Mouse (Mus musculus) cerebral cortex, adult 2 months (tissue): ENCODE measurements around the gene Unc5c.

Source experiments
- WGBS: fragments of 180-500 bp; shearing (Covaris S2); methylation state at CpG from one replicate; pipeline ENCODE4 v1.1.7; 2018; 5-methylcytosine and 5-hydroxymethylcytosine counted together

Unc5c gene

GRCm38 (mm10) chr3:141618675-141619074 is 153.7 kb downstream of the Unc5c start:
- 44% methylated on average over 1 of the region's 1 CpGs for WGBS

GRCm38 (mm10) chr3:141621496-141621895 is 156.5 kb downstream of the Unc5c start:
- WGBS = 64% methylated on average over 1 of the region's 1 CpGs

DNA sequence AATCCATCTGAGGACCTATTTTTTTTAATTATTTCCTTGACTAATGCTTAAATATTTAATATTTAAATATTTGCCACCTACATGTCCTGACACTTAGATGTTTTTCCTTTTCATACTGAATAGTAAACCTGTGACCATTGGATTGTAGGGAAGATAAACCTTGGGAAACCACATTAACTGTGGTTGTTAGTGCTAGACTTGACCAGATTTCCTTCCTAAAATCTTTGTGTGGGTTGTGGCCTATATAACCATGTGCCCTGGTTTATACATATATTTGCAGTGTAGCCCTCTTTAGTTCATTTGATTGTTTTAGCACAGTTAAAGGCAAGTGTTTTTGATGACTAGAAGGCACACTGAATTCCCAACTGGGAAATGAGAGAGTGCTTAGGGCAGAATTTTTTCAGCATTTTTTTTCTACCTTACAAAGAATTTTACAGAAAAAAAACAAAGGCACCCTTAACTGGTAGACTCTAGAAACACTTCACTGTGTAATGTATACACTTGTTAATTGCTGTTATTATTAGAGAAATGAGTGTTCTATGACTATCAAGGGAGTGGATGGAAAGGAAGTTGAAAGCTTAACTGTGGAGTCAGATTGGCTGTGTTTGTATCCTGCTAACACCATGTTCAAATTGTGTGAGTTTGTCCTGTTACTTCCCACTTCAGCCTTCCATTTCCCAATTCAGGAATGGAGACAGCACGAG is 162.1 kb downstream of the Unc5c start:
- WGBS = 48% methylated on average over 1 of the region's 1 CpGs

- 82% methylated on average over 5 of the region's 5 CpGs for WGBS
Observed at GRCm38 (mm10) chr3:141627639-141627977, 162.6 kb downstream of the Unc5c start.

DNA sequence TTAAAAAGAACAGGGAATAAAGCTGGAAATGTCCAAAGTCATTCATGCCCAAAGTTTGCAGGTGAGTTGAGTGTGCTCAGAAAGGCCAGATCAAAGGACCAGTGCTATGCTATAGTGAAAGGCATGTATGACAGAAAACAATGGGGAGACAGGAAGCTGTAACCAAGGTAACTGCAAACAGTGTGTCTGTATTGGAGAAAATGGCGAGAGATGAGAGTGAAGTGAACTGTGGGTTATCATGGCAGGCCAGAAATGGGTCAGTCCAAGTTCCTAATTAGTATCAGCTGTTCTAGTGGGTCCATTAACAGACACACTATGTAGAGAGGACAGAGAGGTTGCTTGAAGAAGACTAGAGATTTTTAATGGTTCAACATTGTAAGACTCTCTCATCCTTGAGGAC is 164.4 kb downstream of the Unc5c start:
- WGBS = 67% methylated on average over 1 of the region's 1 CpGs

DNA sequence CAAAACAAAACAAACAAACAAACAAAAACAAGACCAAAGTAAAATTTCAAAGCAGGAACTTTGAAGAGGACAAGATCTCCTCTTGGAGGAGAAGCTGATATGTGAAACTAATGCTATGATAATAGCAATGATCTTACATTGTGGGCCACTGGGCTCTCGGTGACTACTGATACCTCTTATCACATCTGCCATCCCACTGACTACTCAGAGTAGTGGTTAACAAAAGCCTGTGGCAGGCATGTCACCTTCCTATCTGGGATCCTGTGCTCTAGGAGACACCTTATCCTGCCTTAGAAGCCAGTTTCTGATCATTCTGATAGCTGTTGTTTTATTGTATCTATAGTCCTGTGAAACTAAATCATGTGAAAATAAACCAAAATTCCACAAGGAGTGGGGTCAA is 172.9 kb downstream of the Unc5c start:
- 78% methylated on average over 1 of the region's 1 CpGs for whole genome bisulfite sequencing

- WGBS = 66% methylated on average over 5 of the region's 5 CpGs
Observed at GRCm38 (mm10) chr3:141644264-141644663, 179.2 kb downstream of the Unc5c start.

- 88% methylated on average over 2 of the region's 2 CpGs for WGBS
Observed at GRCm38 (mm10) chr3:141646588-141646987, 181.6 kb downstream of the Unc5c start.

DNA sequence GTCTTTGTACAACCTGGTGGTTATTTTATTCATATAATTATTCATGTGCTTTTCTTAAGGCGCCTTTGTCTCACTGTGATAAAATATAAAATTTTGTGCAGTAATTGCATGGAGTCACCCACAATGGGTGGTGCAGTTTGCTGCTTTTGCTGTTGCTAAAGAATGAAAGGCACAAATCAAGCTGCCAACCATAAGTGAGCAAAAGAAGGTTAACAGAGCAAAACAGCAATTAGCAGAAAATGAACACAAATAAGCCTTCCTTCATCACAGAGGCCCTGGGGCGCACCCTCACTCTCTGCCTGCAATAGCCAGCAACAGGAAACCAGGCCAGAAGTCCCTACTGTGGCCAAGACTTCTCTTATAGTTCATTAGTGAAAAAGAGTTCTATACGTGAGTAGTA is 185.6 kb downstream of the Unc5c start:
- WGBS = 88% methylated on average over 3 of the region's 3 CpGs

DNA sequence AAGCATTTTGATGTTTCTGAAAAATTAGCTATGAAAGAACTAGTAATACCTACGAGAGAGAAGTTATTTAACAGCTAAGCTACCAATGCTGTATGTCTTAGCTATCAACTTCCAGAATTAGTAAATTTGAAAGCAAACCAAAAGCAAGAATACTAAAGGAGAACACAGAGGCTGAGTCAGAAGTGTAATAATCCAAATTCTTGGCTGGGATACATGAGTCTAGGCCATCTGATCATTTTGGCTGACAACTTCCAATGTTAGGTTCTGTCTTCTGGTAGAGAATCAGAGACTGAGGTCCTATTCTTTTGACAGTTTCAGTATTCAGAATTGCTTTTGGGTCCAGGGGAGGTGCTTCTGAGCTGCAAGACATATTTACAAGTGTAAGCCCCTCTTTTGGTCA is 188.9 kb downstream of the Unc5c start:
- 60% methylated on average over 1 of the region's 1 CpGs for WGBS

- 67% methylated on average over 3 of the region's 3 CpGs for WGBS
Observed at GRCm38 (mm10) chr3:141659041-141659789, 194.2 kb downstream of the Unc5c start.

DNA sequence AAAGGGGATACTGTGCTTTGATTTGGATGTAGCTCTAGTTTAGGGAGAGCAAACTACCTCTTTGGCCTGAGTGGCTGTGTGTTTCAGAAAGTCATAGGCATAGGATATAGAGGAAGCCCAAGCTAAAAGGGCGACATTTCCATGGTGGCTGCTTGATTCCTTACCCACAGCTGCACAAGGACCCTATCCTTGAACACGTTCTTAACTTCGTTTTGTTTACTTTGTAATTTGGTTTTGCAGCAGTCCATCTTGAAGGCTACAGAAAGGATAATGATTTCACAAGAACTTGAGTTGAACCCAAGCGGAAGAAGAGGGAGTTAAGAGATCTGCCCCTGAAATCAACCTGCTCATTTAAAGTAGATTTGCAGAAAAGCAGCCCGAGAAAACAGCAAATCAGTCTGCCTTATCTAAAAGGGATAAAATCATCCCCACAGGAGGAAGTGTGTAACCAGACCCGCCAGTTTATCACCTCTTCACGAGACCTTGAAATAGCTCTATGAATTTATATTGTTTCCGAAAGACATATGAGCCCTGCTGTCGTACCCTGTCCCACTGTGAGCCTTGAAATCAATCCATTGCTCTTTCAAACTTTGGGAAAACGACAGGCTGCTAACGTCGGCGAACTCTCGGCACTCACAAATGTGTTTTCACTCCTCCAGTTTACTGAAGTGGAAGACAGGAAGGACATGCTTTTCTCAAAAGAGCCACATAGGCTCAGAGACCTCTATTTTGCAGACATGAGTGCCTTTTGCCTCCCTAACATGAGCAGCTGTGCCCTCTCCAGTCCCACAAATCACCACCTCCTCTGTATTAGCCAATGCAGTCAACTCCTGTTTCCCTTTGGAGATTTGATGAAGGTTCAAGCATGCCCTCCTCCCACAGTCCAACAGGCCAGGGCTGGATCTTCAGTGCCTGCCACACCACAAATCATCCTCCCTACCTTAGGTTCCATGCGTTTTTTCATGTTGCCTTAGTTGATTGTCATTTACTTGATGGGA is 195.3 kb downstream of the Unc5c start:
- WGBS = 73% methylated on average over 15 of the region's 15 CpGs

- 40% methylated on average over 2 of the region's 2 CpGs for WGBS
Observed at GRCm38 (mm10) chr3:141689113-141689512, 224.1 kb downstream of the Unc5c start.

- 74% methylated on average over 1 of the region's 1 CpGs for WGBS
Observed at GRCm38 (mm10) chr3:141690676-141691075, 225.7 kb downstream of the Unc5c start.

- 50% methylated on average over 3 of the region's 3 CpGs for WGBS
Observed at GRCm38 (mm10) chr3:141691418-141691817, 226.4 kb downstream of the Unc5c start.

- WGBS = 52% methylated on average over 3 of the region's 3 CpGs
Observed at GRCm38 (mm10) chr3:141691846-141692245, 226.8 kb downstream of the Unc5c start.

GRCm38 (mm10) chr3:141701381-141701909 is 236.4 kb downstream of the Unc5c start:
- WGBS = 86% methylated on average over 3 of the region's 3 CpGs

- 61% methylated on average over 4 of the region's 4 CpGs for WGBS
Observed at GRCm38 (mm10) chr3:141711601-141712000, 246.6 kb downstream of the Unc5c start.

GRCm38 (mm10) chr3:141716371-141716770 is 251.4 kb downstream of the Unc5c start:
- 74% methylated on average over 4 of the region's 4 CpGs for WGBS

DNA sequence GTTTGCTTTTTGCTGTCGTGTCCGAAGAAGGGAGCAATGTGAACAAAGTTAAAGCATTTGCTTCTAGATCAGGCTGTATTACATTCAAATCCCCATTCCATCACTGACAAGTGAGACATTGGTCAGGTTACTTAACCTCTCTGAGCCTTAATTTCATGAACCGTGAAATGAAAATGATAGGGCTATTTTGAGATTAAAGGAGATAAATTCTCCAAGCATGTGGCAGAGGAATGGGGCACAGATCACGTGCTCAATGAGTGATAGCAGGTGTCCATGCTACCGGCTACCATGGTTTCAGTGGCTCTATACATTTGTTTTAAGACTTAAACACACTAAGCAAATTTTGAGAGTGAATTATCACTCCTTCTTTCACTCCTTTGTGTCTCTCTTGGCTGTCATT is 254.0 kb downstream of the Unc5c start:
- WGBS = 91% methylated on average over 5 of the region's 5 CpGs

DNA sequence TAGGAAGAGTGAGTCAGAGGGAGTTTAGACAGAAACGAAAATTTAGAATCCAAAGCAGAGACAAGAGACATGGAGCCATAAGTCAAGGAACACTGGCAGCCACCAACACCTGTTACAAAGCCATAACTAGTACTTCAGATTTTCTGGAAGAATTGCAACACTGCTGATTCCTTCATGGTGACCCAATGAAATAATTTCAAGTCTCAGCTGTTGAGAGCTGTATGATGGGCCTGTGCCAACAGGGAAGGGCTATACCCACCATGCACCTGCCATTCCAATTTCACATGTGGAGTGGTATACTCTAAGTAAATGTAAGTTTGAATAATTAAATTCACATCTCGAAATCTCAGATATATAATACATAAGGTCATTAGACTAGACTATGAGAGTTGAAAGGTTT is 259.5 kb downstream of the Unc5c start:
- 75% methylated on average over 2 of the region's 2 CpGs for WGBS

DNA sequence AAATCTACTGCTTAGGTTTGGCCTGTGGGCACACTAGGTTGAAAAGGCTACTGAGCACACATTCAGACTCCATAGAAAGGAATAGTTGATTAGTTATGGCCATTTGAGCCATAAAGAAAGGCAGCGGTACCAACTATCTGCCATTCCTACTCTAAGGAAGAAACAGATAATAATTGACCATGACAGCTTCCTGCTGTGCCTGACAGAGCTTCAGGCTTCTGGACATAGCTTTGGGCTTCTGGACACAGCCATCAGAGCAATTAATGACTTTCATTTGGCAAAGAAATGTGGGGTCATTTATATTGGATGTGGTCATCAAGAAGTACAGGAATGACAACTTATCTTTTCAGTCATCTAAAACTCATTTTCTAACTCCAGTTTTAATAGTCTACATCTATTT is 260.4 kb downstream of the Unc5c start:
- WGBS = 82% methylated on average over 1 of the region's 1 CpGs
